Mouse (Mus musculus): ENCODE measurements around the gene Ddx11. TPM values are rescaled to one million over a fixed set of nuclear protein-coding genes. Genes with fewer than 3 reads are reported as not detected.
A peak's percentile ranks its signal among the peaks of the same experiment; 100 is the strongest.
"Not testable (repeated sequence)": the region's sequence is repeated elsewhere in the genome, so short reads cannot be mapped to it uniquely, and the experiment has no call there.

Ddx11 gene
- polyA plus RNA-seq, 1 experiment from 2014 or later, result 31.4 TPM

DNA sequence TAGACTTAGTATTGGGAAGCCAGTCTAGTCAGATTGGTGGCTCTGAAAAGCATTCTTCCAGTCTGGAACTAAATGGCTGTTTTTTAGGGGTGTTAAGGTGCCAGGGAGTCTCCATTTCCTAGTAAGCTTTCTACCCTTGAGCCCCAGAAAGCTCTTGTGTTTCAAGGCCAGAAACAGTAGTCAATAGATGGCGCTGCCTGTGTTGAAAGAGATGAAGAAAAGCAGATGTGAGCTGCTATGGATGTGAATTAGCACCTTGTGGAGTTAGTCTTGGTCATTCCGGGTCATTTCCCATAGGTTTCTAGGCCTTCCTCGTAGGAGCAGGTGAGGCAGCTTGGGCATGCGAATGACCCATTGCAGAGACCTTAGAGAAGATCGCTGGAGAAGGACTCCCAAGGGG lies 1.9 kb downstream of the Ddx11 start:
- Histone ChIP-seq H3K9ac (ENCODE audit: low read length) (no peak overlapping the region), H3K27ac (ENCODE audit: low read depth, low read length) (no peak overlapping the region), H3K36me3 (ENCODE audit: control insufficient read depth, insufficient read depth, low read length) (peaks cover 2% of the 10 kb centered on the region; the same call in 1 of the 2 replicates), H3K27me3 (ENCODE audit: control insufficient read depth, insufficient read depth, low read length) (no peaks in the 10 kb centered on the region), H3K9me3 (ENCODE audit: control insufficient read depth, low read length) (no peaks in the 10 kb centered on the region), H3K4me3 (ENCODE audit: low read depth, low read length) (no peak overlapping the region), H3K4me2 (ENCODE audit: low read depth, low read length, severe bottlenecking) (peak overlapping the region; percentile 15; the same call in 1 of the 2 replicates), H3K4me1 (replicated peaks; ENCODE audit: control insufficient read depth, insufficient read depth, low read length) (peaks cover 7% of the 10 kb centered on the region; the same call in 1 of the 2 replicates)
- no peak for ATAC-seq (replicated peaks; ENCODE audit: low FRiP score)
- DNase-seq (ENCODE audit: low spot score), result no peak
- whole genome bisulfite sequencing, result 63% methylated on average over 5 of the region's 5 CpGs

DNA sequence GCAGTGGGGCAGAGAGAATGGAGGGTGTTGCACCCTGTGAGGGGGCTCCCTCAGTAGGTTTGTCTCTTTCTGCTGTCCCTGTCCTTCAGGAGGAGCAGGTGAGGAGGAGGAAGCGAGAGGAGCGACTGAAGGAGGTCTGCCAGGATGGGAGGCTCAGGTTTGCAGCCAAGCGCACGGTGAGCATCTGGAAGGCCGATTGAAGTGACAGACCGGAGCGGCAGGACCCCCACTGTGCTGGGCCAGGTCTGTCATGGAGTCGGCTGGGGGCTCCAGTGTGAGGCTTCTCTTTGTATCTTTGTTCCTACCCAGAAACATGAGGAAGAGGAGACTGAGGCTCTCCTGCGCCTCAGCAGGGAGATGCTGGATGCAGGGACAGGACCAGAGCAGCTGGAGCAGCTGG lies 7.1 kb downstream of the Ddx11 start:
- Histone ChIP-seq H3K27ac (ENCODE audit: low read depth, low read length) (no peak overlapping the region), H3K4me2 (ENCODE audit: low read depth, low read length, severe bottlenecking) (no peak overlapping the region), H3K9me3 (ENCODE audit: control insufficient read depth, low read length) (no peaks in the 10 kb centered on the region), H3K36me3 (ENCODE audit: control insufficient read depth, insufficient read depth, low read length) (peaks cover 16% of the 10 kb centered on the region), H3K27me3 (ENCODE audit: control insufficient read depth, insufficient read depth, low read length) (no peaks in the 10 kb centered on the region), H3K4me1 (replicated peaks; ENCODE audit: control insufficient read depth, insufficient read depth, low read length) (0 out of 2 replicates have a peak, but pooled peaks cover under 1% of the 10 kb centered on the region), H3K4me3 (ENCODE audit: low read depth, low read length) (no peak overlapping the region), H3K9ac (ENCODE audit: low read length) (no peak overlapping the region)
- ATAC-seq (replicated peaks; ENCODE audit: low FRiP score) (no peak), DNase-seq (ENCODE audit: low spot score) (no peak)
- WGBS, result 85% methylated on average over 9 of the region's 9 CpGs

DNA sequence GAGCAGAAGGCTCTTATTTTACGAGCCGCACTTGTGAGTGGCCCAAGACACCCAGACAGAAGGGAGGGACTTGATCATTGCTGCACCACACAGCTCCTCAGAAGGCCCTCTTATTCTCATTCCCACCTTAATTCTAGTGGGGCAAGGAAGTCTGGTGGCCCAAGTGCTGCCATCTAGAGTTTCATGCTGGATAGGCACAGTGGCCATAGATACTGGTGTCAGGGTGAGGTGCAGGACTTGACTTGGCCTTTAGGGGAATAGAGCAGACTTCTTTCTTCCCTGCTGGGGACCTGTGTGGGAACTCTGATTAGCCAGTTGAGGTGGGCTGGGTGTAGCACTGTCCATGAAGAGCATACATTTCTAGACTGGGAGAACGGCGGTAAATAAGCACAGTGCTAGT lies 7.9 kb downstream of the Ddx11 start:
- no peaks in the 10 kb centered on the region for H3K9me3 ChIP-seq (ENCODE audit: control insufficient read depth, low read length)
- no peak overlapping the region for H3K4me3 ChIP-seq (ENCODE audit: low read depth, low read length)
- no peak overlapping the region for H3K4me2 ChIP-seq (ENCODE audit: low read depth, low read length, severe bottlenecking)
- ATAC-seq (replicated peaks; ENCODE audit: low FRiP score), result 0 out of 2 replicates have a peak, but pooled peaks have one; percentile 12
- no peak overlapping the region for H3K27ac ChIP-seq (ENCODE audit: low read depth, low read length)
- no peaks in the 10 kb centered on the region for H3K4me1 ChIP-seq (replicated peaks; ENCODE audit: control insufficient read depth, insufficient read depth, low read length)
- H3K36me3 ChIP-seq (ENCODE audit: control insufficient read depth, insufficient read depth, low read length), result peaks cover 16% of the 10 kb centered on the region
- no peak overlapping the region for H3K9ac ChIP-seq (ENCODE audit: low read length)
- no peak for DNase-seq (ENCODE audit: low spot score)
- 98% methylated on average over 4 of the region's 4 CpGs for WGBS
- no peaks in the 10 kb centered on the region for H3K27me3 ChIP-seq (ENCODE audit: control insufficient read depth, insufficient read depth, low read length)

DNA sequence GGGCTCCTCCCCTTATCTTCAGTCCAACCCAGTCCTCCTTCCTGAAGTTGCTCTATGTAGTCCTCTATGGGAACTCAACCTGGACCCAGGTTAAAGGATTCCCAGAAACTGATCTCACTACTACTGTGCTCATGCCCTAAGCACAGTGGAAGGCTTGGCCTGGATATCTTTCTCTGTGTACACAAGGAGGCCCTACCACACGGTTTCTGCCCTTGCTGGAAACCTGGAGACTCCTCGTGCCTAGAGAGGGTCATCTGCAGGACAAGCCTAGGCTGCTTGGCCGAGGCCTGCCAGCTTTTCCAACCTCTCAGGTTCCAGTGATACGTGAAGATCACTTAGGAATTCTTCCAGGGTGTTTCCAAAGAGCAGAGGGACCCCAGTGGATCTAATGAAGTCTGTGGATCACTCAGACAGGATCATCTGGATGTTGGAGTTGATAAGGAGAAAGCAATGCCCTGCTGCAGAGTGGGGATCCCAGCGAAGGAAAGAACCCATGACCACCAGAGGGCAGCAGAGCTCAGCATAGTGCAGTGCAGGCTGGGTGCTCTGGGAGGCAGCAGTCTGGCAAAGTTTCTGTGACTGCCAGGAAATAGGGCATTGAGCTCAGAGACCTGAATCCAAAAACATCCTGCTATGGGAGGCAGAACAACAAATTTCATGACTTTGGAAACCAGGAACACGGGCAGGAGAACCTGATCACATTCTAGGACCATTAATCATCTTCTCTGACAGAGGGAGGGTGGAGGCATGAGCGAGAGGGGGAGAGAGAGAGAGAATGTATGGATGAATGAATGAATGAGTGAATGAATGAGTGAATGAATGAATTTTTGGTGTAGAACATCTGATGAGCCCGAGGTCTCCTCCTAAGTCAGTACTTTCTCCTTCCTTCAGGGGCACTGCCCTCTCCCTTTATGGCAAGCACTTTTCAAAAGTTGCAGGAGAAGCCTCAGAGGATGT lies 29.7 kb downstream of the Ddx11 start:
- not testable (repeated sequence) for H3K9me3 ChIP-seq (ENCODE audit: control insufficient read depth, low read length); DNase-seq (ENCODE audit: low spot score); H3K4me3 ChIP-seq (ENCODE audit: low read depth, low read length); H3K4me1 ChIP-seq (replicated peaks; ENCODE audit: control insufficient read depth, insufficient read depth, low read length); H3K9ac ChIP-seq (ENCODE audit: low read length); H3K4me2 ChIP-seq (ENCODE audit: low read depth, low read length, severe bottlenecking); H3K27ac ChIP-seq (ENCODE audit: low read depth, low read length); H3K36me3 ChIP-seq (ENCODE audit: control insufficient read depth, insufficient read depth, low read length); H3K27me3 ChIP-seq (ENCODE audit: control insufficient read depth, insufficient read depth, low read length)
- ATAC-seq (replicated peaks; ENCODE audit: low FRiP score), result peak; percentile 78
- 73% methylated on average over 5 of the region's 8 CpGs for WGBS

DNA sequence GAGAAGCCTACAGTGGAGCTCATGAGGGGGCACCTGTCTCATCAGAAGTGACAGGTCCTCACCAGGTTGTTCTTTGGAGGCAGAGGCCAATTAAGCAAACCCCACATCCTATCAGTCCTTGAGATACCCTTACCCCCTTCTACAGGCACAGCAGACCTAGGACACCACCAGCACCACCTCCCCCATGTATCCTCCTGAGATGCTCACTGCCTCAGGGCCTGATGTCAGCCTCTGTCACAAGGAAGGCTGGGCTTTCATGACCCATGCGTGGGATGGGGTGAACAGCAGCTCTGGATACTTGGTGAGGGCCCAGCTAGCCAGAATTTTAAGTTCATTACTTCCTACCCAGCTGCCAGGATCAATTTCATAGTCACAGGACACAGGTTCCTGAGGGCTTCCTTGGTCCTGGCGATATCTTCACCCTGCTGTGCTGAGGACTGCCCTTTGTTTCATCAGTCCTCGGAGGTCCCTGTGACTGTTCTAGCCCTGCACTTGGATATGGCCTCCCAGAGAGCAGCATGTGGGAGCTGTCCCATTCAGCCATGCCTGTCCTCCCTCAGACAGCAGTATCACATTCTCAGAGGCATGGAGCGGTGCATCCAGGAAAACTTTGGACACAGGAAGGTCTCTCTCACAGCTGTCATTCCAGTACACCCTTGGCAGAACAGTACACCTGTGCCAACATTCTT lies 30.6 kb downstream of the Ddx11 start:
- WGBS, result 88% methylated on average over 4 of the region's 4 CpGs
- ATAC-seq (replicated peaks; ENCODE audit: low FRiP score); H3K9me3 ChIP-seq (ENCODE audit: control insufficient read depth, low read length); H3K4me3 ChIP-seq (ENCODE audit: low read depth, low read length); H3K27me3 ChIP-seq (ENCODE audit: control insufficient read depth, insufficient read depth, low read length); H3K4me1 ChIP-seq (replicated peaks; ENCODE audit: control insufficient read depth, insufficient read depth, low read length); H3K9ac ChIP-seq (ENCODE audit: low read length); DNase-seq (ENCODE audit: low spot score); H3K36me3 ChIP-seq (ENCODE audit: control insufficient read depth, insufficient read depth, low read length); H3K4me2 ChIP-seq (ENCODE audit: low read depth, low read length, severe bottlenecking); H3K27ac ChIP-seq (ENCODE audit: low read depth, low read length): not testable (repeated sequence)

DNA sequence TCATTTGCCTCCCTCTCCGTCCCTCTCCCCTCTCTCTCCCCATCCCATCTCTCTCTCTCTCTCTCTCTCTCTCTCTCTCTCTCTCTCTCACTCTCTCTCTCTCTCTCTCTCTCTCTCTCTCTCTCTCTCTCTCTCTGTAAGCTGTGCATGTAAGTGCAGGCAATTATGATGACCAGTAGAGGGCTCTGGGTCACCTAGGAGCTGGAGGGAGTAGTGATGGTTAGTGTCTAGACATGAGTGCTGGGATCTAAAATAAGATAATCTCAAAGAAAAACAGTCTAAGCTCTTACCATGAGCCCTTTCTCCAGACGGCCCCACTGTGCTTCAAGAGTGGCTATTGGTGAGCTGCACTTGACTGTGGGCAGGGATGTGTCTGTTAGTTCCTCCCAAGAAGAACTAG lies 31.6 kb downstream of the Ddx11 start:
- no peak overlapping the region for H3K4me3 ChIP-seq (ENCODE audit: low read depth, low read length)
- H3K36me3 ChIP-seq (ENCODE audit: control insufficient read depth, insufficient read depth, low read length), result no peaks in the 10 kb centered on the region; the same call in 1 of the 2 replicates
- 59% methylated on average over 2 of the region's 2 CpGs for WGBS
- ATAC-seq (replicated peaks; ENCODE audit: low FRiP score), result no peak
- no peak for DNase-seq (ENCODE audit: low spot score)
- no peaks in the 10 kb centered on the region for H3K27me3 ChIP-seq (ENCODE audit: control insufficient read depth, insufficient read depth, low read length)
- no peak overlapping the region for H3K9ac ChIP-seq (ENCODE audit: low read length)
- H3K9me3 ChIP-seq (ENCODE audit: control insufficient read depth, low read length), result no peaks in the 10 kb centered on the region
- H3K27ac ChIP-seq (ENCODE audit: low read depth, low read length), result no peak overlapping the region
- H3K4me1 ChIP-seq (replicated peaks; ENCODE audit: control insufficient read depth, insufficient read depth, low read length), result no peaks in the 10 kb centered on the region
- H3K4me2 ChIP-seq (ENCODE audit: low read depth, low read length, severe bottlenecking), result no peak overlapping the region

DNA sequence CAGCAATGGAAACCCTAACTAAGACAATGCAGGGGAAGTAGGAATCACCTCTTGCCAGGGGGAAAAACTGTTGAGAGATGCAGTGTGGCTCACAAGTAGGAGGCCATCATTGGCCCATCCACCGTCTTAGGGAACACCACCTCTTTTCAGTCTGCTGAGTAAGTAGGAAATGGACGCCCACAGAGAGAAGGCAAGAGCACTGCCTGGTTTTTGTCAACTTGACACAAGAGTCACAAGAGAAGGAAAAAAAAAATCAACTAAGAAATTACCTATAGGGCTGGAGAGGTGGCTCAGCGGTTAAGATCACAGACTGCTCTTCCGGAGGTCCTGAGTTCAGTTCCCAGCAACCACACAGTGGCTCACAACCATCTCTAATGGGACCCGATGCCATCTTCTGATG lies 35.0 kb downstream of the Ddx11 start:
- 91% methylated on average over 5 of the region's 5 CpGs for WGBS
- H3K9me3 ChIP-seq (ENCODE audit: control insufficient read depth, low read length), result no peaks in the 10 kb centered on the region; the same call in 1 of the 2 replicates
- no peak for DNase-seq (ENCODE audit: low spot score)

DNA sequence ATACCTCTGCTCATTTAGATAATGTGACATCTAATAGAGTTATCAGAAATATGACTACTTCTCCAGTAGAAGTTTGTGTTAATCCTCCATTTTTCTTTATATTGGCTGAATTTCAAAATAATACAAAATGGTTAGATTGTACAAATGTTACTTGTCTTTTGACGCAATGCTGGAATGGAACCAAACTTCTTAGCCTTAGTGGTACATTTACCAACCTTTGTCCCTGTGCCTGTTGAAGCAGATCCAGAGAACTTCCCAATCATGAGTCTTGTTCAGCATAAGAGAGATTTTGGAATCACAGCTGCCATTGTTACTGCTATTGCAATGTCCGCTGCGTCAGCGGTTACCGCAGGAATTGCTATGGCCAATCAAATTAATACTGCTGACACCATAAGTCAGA lies 43.8 kb downstream of the Ddx11 start:
- WGBS, result 99% methylated on average over 5 of the region's 5 CpGs
- H3K4me2 ChIP-seq (ENCODE audit: low read depth, low read length, severe bottlenecking); H3K4me3 ChIP-seq (ENCODE audit: low read depth, low read length); H3K36me3 ChIP-seq (ENCODE audit: control insufficient read depth, insufficient read depth, low read length); H3K27me3 ChIP-seq (ENCODE audit: control insufficient read depth, insufficient read depth, low read length); H3K9me3 ChIP-seq (ENCODE audit: control insufficient read depth, low read length); H3K27ac ChIP-seq (ENCODE audit: low read depth, low read length); H3K4me1 ChIP-seq (replicated peaks; ENCODE audit: control insufficient read depth, insufficient read depth, low read length); DNase-seq (ENCODE audit: low spot score); ATAC-seq (replicated peaks; ENCODE audit: low FRiP score); H3K9ac ChIP-seq (ENCODE audit: low read length): not testable (repeated sequence)

More for the DNA sequence above, 35.0 kb downstream of the Ddx11 start:
- ATAC-seq (replicated peaks; ENCODE audit: low FRiP score), result no peak
- no peak overlapping the region for H3K9ac ChIP-seq (ENCODE audit: low read length)
- no peak overlapping the region for H3K4me2 ChIP-seq (ENCODE audit: low read depth, low read length, severe bottlenecking)
- no peak overlapping the region for H3K4me3 ChIP-seq (ENCODE audit: low read depth, low read length)
- H3K27ac ChIP-seq (ENCODE audit: low read depth, low read length), result no peak overlapping the region
- H3K36me3 ChIP-seq (ENCODE audit: control insufficient read depth, insufficient read depth, low read length), result no peaks in the 10 kb centered on the region
- no peaks in the 10 kb centered on the region for H3K27me3 ChIP-seq (ENCODE audit: control insufficient read depth, insufficient read depth, low read length)
- H3K4me1 ChIP-seq (replicated peaks; ENCODE audit: control insufficient read depth, insufficient read depth, low read length), result no peaks in the 10 kb centered on the region

Data from forebrain, embryonic 11.5 days (tissue).